Mouse (Mus musculus) stomach, embryonic 14.5 days (tissue): ENCODE measurements at regions not wholly inside any gene's neighbourhood (a gene's known extent, or its start where the extent isn't known, plus 50 kb on each side); places are given as distances from the start of the nearest gene placed in this dataset.

Experiments used
- ATAC-seq: fragments of 200-750 bp; cut with Nextera tagmentation; 2 replicates; pipeline ENCODE4 v1.8.0; 2017; ENCODE audit warnings: low read depth, moderate TSS enrichment; ENCODE audit not compliant: insufficient number of reproducible peaks, insufficient read depth, low FRiP score
- H3K27ac ChIP-seq: fragments of 300-500 bp; sonication (generic); 2 replicates; pipeline ENCODE4 v1.5.1; 2014; ENCODE audit warnings: mild to moderate bottlenecking, low read length, moderate library complexity, mixed read lengths
- H3K27me3 ChIP-seq: fragments of 300-500 bp; sonication (generic); 2 replicates; pipeline ENCODE4 v1.6.1; 2014; ENCODE audit warnings: low read length, control low read depth, mixed read lengths; ENCODE audit not compliant: control insufficient read depth, insufficient read depth
- H3K36me3 ChIP-seq: fragments of 300-500 bp; sonication (generic); 2 replicates; pipeline ENCODE4 v1.6.1; 2014; ENCODE audit warnings: mild to moderate bottlenecking, control low read depth, low read length, moderate library complexity, mixed read lengths; ENCODE audit not compliant: control insufficient read depth, insufficient read depth
- H3K4me1 ChIP-seq: fragments of 300-500 bp; sonication (generic); 2 replicates; pipeline ENCODE4 v1.6.1; 2014; ENCODE audit warnings: low read length, control low read depth, mixed read lengths; ENCODE audit not compliant: control insufficient read depth, insufficient read depth
- H3K4me2 ChIP-seq: fragments of 300-500 bp; sonication (generic); replicated peaks from 2 replicates; pipeline ENCODE4 v1.6.1; 2014; ENCODE audit warnings: low read depth, low read length, control low read depth
- H3K4me3 ChIP-seq: fragments of 300-500 bp; sonication (generic); 2 replicates; pipeline ENCODE4 v1.5.1; 2014; ENCODE audit warnings: low read depth, low read length, control low read depth
- H3K9ac ChIP-seq: fragments of 300-500 bp; sonication (generic); replicated peaks from 2 replicates; pipeline ENCODE4 v1.6.1; 2014; ENCODE audit warnings: low read depth, mild to moderate bottlenecking, control low read depth, low read length, moderate library complexity, mixed read lengths
- H3K9me3 ChIP-seq: fragments of 300-500 bp; sonication (generic); 2 replicates; pipeline ENCODE4 v1.6.1; 2016; ENCODE audit warnings: low read depth, low read length, control low read depth; ENCODE audit not compliant: control insufficient read depth
- WGBS: fragments of 180-500 bp; shearing (Covaris S2); extraction: QIAGEN DNeasy Blood & Tissue Kit; methylation state at CpG from one replicate; pipeline ENCODE4 v1.1.7; 2014; 5-methylcytosine and 5-hydroxymethylcytosine counted together

- Histone ChIP-seq H3K9ac (no peak overlapping the region), H3K4me3 (no peak overlapping the region), H3K27ac (no peak overlapping the region), H3K36me3 (no peaks in the 10 kb centered on the region), H3K4me1 (no peaks in the 10 kb centered on the region), H3K9me3 (no peaks in the 10 kb centered on the region), H3K27me3 (no peaks in the 10 kb centered on the region), H3K4me2 (no peak overlapping the region)
- WGBS, result 71% methylated on average over 9 of the region's 9 CpGs
- ATAC-seq, result no peak
Observed at GRCm38 (mm10) chr4:94073178-94073870, 483.0 kb upstream of the Gm10306 start.

GRCm38 (mm10) chr4:94082839-94083238 is 473.5 kb upstream of the Gm10306 start:
- 76% methylated on average over 3 of the region's 3 CpGs for WGBS
- H3K4me2 ChIP-seq, result no peak overlapping the region
- ATAC-seq, result no peak

GRCm38 (mm10) chr4:94094379-94094778 is 462.0 kb upstream of the Gm10306 start:
- H3K9ac ChIP-seq, result no peak overlapping the region
- no peaks in the 10 kb centered on the region for H3K4me1 ChIP-seq
- H3K4me3 ChIP-seq, result no peak overlapping the region
- 63% methylated on average over 5 of the region's 5 CpGs for WGBS
- H3K4me2 ChIP-seq, result no peak overlapping the region
- no peaks in the 10 kb centered on the region for H3K9me3 ChIP-seq
- ATAC-seq, result no peak
- H3K36me3 ChIP-seq, result no peaks in the 10 kb centered on the region
- H3K27me3 ChIP-seq, result no peaks in the 10 kb centered on the region
- H3K27ac ChIP-seq, result no peak overlapping the region

More at GRCm38 (mm10) chr4:94082839-94083238, 473.5 kb upstream of the Gm10306 start:
- Histone ChIP-seq H3K4me3 (no peak overlapping the region), H3K4me1 (no peaks in the 10 kb centered on the region), H3K27ac (no peak overlapping the region), H3K9me3 (no peaks in the 10 kb centered on the region), H3K27me3 (no peaks in the 10 kb centered on the region), H3K36me3 (no peaks in the 10 kb centered on the region), H3K9ac (no peak overlapping the region)

GRCm38 (mm10) chr4:94106941-94107340 is 449.4 kb upstream of the Gm10306 start:
- no peaks in the 10 kb centered on the region for H3K4me1 ChIP-seq
- no peak overlapping the region for H3K4me3 ChIP-seq
- H3K9me3 ChIP-seq, result no peaks in the 10 kb centered on the region
- no peak overlapping the region for H3K4me2 ChIP-seq
- no peak overlapping the region for H3K9ac ChIP-seq
- no peak for ATAC-seq
- H3K27me3 ChIP-seq, result no peaks in the 10 kb centered on the region
- WGBS, result 74% methylated on average over 4 of the region's 4 CpGs
- H3K36me3 ChIP-seq, result no peaks in the 10 kb centered on the region
- no peak overlapping the region for H3K27ac ChIP-seq

- 86% methylated on average over 3 of the region's 3 CpGs for WGBS
- Histone ChIP-seq H3K36me3 (no peaks in the 10 kb centered on the region), H3K4me3 (no peak overlapping the region), H3K4me1 (no peaks in the 10 kb centered on the region), H3K9ac (no peak overlapping the region), H3K9me3 (no peaks in the 10 kb centered on the region), H3K27ac (no peak overlapping the region), H3K27me3 (no peaks in the 10 kb centered on the region), H3K4me2 (no peak overlapping the region)
- ATAC-seq, result no peak
Observed at GRCm38 (mm10) chr4:94116881-94117280, 439.5 kb upstream of the Gm10306 start.

DNA sequence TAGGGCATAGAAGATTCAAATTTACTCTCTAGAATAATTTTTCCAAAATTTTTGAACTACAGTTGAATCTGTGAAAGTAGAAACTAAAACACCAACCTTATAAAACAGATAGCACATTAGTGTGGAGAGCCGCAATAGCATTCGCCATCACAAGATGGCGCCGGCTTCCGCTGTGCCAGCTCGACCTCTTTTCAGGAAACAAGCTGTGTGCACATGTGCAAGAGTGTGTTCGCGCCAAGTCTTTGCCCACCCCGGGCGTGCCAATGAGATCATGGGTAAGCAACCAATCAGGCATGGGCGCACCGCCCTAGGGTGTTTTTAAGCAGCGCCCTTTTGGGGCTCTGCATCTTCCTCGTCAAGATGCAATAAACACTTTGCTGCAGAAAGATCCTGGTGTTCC is 432.2 kb upstream of the Gm10306 start:
- no peaks in the 10 kb centered on the region for H3K9me3 ChIP-seq
- no peaks in the 10 kb centered on the region for H3K4me1 ChIP-seq
- H3K27ac ChIP-seq, result no peak overlapping the region
- H3K27me3 ChIP-seq, result no peaks in the 10 kb centered on the region
- H3K9ac ChIP-seq, result no peak overlapping the region
- H3K4me2 ChIP-seq, result no peak overlapping the region
- no peak overlapping the region for H3K4me3 ChIP-seq
- WGBS, result 76% methylated on average over 14 of the region's 14 CpGs
- H3K36me3 ChIP-seq, result no peaks in the 10 kb centered on the region
- ATAC-seq, result no peak

GRCm38 (mm10) chr4:94137921-94138320 is 418.4 kb upstream of the Gm10306 start:
- Histone ChIP-seq H3K4me3 (no peak overlapping the region), H3K4me2 (no peak overlapping the region), H3K9me3 (no peaks in the 10 kb centered on the region), H3K27me3 (no peaks in the 10 kb centered on the region), H3K9ac (no peak overlapping the region), H3K27ac (no peak overlapping the region), H3K36me3 (no peaks in the 10 kb centered on the region), H3K4me1 (no peaks in the 10 kb centered on the region)
- 64% methylated on average over 2 of the region's 2 CpGs for WGBS
- no peak for ATAC-seq

DNA sequence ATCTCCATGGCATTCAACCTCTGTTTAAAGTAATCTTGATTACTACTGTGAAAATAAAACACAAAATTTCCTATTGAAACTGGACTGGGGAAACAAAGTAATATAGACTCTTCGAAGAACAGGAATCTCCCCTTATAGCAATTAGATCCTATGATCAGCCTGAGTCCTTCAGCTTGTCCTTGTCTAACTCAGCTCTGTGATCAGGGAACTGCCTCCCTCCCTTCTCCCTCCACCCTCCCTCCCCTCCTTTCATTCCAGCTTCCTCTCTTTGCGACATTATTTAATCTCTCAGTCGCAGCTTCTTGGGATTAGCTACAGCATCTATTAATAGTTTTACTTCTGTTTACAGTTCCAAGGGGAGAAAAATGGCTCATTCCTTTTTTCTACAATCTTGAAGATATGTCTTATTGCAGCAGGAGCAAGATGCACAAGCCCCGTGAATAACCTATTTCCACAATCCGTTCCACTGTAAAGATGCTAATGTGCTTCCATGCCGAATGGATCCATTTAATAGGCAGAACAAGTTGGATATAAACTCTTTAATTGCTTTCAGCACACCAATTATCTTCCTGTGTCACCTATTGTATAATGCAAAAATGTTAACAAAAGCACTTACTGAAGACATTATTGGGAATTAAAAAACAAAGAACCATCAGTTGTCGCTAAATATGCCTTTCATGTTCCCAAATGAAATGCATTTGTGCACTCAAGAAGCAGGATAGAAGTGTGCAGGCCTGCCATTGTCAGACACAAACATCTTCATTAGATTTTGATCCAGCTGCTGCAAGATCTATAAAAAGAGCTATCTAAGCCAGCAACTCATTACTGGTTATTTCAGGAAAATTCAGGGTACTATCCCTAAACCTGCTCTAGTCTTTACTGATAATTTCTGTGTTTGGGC is 411.2 kb upstream of the Gm10306 start:
- no peak for ATAC-seq
- no peaks in the 10 kb centered on the region for H3K4me1 ChIP-seq
- no peak overlapping the region for H3K4me2 ChIP-seq
- no peak overlapping the region for H3K27ac ChIP-seq
- no peak overlapping the region for H3K9ac ChIP-seq
- 63% methylated on average over 7 of the region's 7 CpGs for WGBS
- H3K9me3 ChIP-seq, result no peaks in the 10 kb centered on the region
- no peaks in the 10 kb centered on the region for H3K27me3 ChIP-seq
- H3K4me3 ChIP-seq, result no peak overlapping the region
- H3K36me3 ChIP-seq, result no peaks in the 10 kb centered on the region
